ENCODE assay signal across 10 mouse cellular contexts in genomic region chr4:55477210-55477759, GRCm38 (mm10).
"Had no signal": no experiment of that assay in that cellular context is flagged by ENCODE, and none has a peak within 500 bp of the region (broad histone marks: within the 10 kb centered on the region; RNA-seq: fewer than 3 reads in every experiment).

No protein-coding gene starts in this region.

- H3K9me3 ChIP-seq: limb, embryonic 10.5 days; limb, embryonic 13.5 days; liver, embryonic 12.5 days; liver, embryonic 15.5 days; lung, embryonic 15.5 days; midbrain, embryonic 12.5 days; neural tube, embryonic 13.5 days had no signal

- H3K4me1 ChIP-seq: liver, embryonic 12.5 days had no signal

- H3K4me3 ChIP-seq: layer of hippocampus, adult 2 months; limb, embryonic 10.5 days; limb, embryonic 13.5 days; liver, embryonic 12.5 days; liver, embryonic 15.5 days; lung, embryonic 15.5 days; midbrain, embryonic 12.5 days; myocyte; neural tube, embryonic 13.5 days had no signal

- ATAC-seq: liver, embryonic 12.5 days had no signal

- H3K36me3 ChIP-seq: limb, embryonic 10.5 days; limb, embryonic 13.5 days; liver, embryonic 12.5 days; liver, embryonic 15.5 days; lung, embryonic 15.5 days; midbrain, embryonic 12.5 days; neural tube, embryonic 13.5 days had no signal

- H3K27me3 ChIP-seq: limb, embryonic 13.5 days; liver, embryonic 12.5 days; liver, embryonic 15.5 days; lung, embryonic 15.5 days; midbrain, embryonic 12.5 days; neural tube, embryonic 13.5 days had no signal

- H3K27ac ChIP-seq: kidney, postnatal 0 days; layer of hippocampus, adult 2 months; limb, embryonic 13.5 days; liver, embryonic 12.5 days; liver, embryonic 15.5 days; lung, embryonic 15.5 days; midbrain, embryonic 12.5 days had no signal
